Mouse (Mus musculus) heart, adult 18-20 months (tissue): Measurements from ENCODE around the gene Il17rc. TPM values are rescaled to one million over a fixed set of nuclear protein-coding genes. Genes with fewer than 3 reads are reported as not detected.
A peak's percentile ranks its signal among the peaks of the same experiment; 100 is the strongest.

Source experiments
- DNase-seq, 2 experiments: peaks; one replicate each; pipeline ENCODE4 v3.0.0; 2021 to 2022; ENCODE audit warnings: mixed read lengths in 1 of 2
- microRNA-seq, 2 experiments: library from miRNA; unstranded; fragments of <30 nt; microRNA quantifications; one replicate each; pipeline ENCODE4 v1.2.0; 2022
- total RNA-seq, 2 experiments: library from RNA; stranded (reverse); gene quantifications; 2 replicates each; pipeline ENCODE4 v1.2.3; 2021

Gene Il17rc
- total RNA-seq, 2 experiments from 2014 or later = 6.3 to 7.2 TPM

DNA sequence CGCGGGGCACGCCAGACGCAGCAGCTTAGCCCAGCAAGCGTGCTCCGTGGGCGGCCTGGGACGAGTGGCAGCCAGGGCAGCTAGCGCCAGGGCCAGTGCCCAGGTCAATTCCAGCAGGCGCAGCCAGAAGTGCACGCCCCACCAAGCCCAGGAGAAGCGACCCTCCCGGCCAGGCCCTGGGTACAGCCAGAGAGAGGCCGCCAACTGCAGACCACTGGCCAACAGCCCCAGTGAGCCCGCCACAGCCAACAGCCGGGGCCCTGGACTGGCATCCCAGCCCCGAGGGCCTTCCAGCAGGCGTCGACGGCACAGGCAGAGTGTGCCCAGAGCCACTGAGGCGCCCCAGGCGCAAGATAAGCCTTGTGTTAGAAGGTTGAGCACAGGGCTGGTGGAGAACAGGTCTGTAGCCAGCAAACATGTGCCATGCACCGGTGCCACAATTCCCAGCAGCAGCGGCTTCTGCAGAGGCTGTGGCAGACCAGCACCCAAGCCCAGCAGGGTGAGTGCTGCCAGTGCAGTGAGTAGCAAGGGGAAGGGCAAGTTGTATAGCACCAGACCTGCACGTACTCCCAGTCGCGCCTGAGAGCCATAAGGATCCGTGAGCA lies 23.9 kb downstream of the Il17rc start:
- peak in 1 of 2 experiments; percentile 11 for DNase-seq

DNA sequence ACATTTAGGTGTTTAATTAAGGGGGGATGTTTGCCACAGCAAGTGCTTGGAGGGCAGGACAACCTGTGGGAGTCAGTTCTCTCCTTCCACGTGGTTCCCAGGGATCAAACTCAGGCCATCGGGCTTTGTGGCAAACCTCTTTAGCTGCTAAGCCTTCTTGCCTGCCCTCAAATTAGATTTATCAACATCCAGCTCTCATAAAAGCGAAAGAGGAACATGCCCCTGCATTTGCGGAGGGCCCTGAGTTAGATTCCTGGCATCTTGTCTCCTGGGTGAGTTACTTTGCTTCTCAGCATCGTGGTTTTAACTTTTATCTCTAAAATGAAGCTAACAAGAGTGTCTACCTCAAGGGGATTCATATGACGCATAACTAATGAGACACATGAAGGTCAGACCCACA lies 28.1 kb downstream of the Il17rc start:
- no peak for DNase-seq

DNA sequence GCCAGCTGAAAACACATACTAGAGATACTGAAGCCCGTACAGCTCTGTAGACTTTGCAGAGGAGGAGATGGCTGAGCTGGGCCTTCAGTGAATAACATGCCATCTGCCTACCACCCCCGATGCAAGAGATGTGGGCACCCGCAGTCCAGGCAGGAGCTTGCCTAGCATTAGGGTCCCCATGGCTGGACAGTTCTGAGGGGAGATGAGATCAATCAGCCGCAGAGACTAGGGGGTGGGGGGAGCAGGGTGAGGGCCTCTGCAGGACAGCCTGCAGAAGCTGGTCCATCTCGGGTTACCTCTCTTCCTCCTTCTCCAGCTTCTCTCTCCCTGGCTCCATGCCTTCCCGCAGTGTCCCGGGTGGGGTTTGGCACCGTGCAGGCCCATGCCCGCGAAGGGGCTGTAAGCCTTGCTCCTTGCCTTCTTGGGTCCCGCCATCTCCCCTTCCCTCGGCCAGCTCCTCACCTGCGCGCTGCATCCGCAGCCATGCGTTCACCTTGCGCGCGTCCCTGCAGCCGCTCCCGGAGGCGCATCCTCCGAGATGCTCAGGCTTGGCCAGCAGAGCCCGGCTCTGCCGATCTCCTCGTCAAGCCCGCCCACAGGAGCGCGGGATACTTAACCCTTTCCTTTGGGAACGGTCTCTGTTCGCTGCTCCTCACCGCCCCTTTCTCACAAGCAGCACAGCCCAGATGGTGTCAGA lies 30.3 kb downstream of the Il17rc start, which contains the start of gene Prrt3:
Prrt3 (minus strand) TSS at position 544 of the 697 bp plus-strand sequence.
- DNase-seq = no peak

DNA sequence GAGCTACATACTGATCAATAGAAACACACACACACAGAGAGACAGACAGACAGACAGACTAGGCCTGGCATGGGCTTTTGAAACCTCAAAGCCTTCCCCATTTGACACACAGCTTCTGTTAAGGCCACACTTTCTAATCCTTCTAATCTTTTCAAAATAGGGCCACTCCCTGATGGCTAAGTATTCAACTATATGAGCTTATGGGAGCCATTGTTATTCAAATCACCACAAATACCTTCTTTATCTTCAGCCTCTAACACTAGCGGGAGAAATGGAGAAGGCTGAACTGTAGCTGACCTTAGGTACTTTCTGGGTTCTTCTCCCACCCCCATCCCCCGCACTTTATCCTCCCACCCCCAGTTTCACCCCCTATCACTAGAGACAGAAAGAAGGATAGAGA lies 31.6 kb downstream of the Il17rc start:
- no peak for DNase-seq

DNA sequence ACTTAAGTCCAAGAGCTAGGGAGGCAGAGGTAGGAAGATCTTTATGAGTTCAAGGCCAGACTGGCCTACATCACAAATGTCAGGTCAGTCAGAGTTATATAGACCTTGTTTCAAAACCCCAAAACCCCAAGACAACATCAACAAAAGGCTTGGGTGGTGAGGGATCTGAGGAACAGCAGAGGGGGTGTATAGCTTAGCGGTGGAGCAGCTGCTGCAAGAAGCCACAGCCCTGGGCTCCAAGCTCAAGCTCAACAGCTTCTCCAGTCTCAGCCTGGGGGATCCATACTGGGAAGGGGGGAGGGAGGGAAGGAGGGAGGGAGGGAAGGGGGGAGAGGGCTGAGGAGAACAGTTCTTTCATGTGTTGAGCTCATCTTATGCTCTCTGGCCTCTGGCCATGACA lies 34.5 kb downstream of the Il17rc start:
- no peak for DNase-seq

DNA sequence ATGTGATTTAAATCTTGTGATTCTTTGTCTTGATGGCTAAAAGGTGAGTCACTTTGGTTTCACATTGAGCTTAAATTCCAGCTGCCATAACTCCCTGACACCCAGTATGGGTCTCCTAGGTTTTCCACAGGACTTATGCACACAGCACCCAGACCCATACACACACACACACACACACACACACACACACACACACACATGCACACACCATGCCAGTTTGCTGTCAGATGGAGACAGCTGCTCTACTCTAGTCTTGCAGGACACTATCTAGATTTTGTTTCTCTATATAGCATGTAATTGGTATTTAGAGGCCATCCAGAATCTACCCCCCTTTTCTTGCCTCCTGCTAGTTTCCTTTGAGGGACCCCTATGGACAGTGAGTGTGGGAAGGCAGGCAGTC lies 35.9 kb downstream of the Il17rc start:
- DNase-seq = no peak

DNA sequence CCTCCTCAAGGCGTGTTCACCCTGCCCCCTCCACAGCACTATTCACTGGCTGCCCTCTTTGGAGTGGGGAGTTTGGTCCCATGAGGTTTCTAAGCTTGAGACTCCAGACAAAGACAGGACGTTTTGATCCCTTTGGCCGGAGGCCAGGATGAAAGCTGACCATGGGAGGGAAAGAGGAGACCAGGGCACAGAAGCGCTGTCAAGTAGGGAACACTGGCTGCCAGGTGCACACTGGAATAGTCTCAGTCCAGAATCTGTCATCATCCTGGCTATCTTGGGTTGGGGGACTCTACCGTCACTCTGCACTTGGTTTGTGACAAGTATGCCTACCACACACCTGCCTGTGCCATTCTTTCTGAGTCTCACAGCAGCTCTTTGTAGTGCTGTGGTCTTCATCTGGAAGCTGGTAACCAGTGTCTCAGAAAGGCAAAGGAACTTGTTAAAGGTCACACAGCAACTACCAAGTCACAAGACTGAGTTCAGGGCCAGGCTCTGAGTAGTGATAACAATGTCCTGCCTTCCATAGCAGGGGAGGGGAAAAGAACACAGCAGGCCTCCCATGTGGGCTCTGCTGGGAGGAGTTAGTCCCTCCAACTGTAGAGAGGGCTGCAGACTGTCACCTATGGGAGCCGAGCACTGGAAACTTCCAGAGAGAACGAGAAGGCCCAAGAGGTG lies 37.2 kb downstream of the Il17rc start:
- DNase-seq = peak in 1 of 2 experiments; percentile 28

DNA sequence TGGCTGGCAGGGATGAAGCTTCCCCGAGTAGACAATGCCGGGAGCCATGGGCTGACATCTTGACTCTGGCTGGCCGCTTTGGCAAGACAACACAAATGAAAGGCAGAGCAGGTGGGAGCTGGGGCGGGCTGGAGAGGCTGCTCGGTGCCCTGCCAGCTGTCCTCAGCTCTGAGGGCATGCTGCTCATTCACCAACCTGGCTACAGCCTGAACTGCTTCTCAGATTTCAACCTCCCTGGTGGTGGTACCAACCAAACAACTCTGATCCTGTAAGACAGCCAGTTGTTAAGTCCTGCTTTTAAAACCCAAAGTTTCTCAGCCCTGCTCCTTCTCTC lies 37.7 kb downstream of the Il17rc start:
- DNase-seq = peak in 1 of 2 experiments; percentile 28

DNA sequence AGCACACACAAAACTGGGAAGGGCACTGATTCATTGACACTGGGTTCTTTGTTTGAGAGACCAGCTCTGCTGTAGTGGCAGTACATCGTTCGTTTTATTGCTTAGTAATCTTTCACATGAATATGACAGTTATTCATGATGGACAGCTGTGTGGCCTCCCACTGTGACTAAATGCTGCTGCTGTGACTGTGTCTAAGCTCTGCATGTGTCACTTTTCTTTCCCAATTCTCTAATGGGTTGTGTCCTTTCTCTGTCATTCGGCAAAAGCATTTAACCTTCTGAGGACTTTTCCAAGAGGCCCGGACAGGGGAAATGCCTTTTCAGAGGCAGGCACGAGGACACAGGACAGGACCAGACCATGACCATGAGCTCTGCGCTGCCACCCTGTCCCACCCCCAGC lies 42.7 kb downstream of the Il17rc start:
- no peak for DNase-seq

DNA sequence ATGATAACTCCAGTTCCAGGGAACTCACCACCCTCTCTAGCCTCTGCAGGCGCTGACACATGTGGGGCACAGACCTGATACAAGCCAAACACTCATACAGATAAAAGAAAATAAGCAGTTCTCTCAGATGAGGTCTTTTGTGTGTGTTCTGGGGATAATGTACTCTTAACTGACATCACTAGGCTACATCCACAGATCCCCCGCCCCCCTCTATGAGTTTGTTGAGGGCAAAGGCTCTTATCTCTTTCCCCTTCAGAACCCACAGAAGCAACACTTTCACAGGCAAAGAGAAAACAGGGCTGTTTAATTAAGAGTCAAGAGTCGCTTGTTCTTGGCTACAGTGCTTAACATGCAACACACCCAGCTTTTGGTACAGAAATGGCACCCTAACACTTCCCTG lies 43.4 kb downstream of the Il17rc start:
- no peak for DNase-seq

DNA sequence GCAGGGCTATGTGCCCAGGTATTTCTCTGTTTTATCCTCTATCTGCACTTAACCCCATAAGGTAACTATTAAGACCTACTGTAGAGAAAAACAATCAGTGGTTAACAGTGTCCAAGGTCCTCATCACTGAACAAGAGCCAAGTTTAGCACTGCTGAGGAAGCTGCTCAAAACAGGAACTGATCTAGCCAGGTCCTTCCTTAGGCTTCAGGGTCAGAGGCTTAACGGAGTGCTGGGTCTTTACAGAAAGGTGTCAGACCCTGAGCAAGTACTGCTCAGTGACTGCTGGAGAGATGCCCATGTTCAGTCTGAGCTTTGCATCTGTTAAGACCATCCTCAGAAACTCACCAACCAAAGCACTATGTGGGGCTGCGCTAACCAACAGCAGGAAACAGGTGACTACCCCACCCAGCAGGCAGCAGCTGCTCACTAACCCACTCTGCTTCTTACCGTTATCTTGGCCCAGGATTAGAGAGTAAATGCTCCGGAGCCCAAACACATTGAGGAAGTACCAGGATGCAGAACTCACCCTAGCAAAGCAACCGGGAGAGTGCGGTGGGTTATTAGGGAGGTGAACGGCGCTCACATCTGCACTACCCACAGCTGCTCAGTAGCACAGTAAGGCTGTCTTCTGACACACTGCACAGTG lies 46.3 kb downstream of the Il17rc start:
- DNase-seq = no peak

DNA sequence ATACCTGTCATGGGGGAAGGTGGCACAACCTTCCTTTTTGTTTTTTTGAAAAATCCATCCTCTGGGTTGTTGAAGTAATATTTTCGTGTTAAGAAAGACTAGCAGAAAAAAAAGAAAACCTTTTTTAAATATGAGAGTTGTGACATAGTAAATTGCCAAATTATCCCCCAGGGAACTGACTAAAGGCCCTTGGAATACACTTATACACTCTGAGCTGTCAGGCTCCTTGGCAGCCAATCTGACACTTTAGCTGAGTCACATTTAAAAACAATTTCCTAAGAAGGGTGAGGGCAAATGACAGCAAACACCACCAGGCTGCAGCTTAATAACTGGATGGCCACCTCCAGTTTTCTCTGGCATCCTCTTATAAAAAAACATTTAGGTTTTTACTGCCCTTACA lies 51.1 kb downstream of the Il17rc start:
- DNase-seq = peak in 1 of 2 experiments; percentile 21

DNA sequence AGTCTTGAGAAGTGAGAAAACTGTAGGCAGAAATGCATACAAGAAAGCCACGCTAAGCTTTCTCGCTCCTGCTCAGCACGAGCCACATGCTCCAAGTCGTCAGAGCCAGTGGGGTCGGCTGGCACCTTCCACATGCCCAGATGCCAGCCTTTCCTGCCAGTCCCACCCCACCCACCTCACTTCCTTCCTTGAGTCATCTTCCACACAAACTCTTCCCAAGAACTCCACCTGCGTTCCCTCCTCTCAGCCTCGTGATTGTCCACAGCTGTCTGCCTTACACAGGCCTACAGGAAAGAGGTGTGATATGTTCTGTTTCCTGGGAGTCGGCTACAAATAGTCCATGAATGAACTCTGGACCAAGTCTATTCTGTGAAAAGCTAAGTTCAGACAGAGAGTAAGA lies 52.2 kb downstream of the Il17rc start:
- DNase-seq = no peak

DNA sequence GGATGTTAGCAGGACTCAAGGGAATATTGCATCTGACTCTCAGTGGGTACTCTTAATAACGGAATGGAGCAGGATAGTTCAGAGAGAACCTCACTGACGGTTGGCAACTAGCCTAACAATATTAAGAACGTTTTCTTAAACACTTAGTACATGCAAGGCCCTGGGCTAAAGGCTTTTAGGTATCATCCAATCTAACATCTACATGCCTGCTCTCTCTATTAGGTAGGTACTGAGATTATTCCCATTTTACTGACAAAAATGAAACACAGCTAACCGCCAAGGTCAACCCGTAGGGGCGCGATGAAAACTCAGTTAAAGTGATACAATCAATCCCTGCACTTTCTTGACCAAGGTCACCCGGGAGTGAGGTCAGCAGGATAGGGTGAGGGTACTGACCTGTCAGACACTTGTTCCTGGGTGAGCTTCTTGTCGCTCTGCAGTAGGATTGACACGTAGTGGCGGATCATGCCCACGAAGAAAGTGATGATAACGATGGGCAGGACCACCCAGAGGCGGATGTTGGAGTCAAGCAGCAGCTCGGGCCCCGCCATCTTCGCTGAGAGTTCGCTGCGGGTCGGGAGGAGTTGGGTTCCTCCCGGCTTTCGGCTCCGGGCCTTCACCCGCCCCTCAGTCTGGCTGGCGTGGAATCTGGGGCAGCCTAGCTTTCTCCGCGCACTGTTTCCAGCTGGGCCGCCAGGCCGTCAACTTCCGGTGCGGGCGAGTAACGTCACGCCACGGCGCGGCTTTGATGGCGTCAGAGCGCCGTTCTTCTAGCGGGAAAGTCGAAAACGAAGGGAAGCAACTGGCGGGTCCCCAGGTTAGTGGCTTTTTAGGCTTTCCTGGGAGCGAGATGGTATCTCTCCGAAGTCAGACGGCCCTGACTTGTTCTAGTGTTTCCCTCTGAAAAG lies 60.0 kb downstream of the Il17rc start, which contains the start of the genes Emc3 and Fancd2:
Emc3 (minus strand) TSS at position 721 of the 908 bp plus-strand sequence.
Fancd2 (plus strand) TSS at position 751 of the 908 bp plus-strand sequence.
- peak; percentile 90 to 97 for DNase-seq

DNA sequence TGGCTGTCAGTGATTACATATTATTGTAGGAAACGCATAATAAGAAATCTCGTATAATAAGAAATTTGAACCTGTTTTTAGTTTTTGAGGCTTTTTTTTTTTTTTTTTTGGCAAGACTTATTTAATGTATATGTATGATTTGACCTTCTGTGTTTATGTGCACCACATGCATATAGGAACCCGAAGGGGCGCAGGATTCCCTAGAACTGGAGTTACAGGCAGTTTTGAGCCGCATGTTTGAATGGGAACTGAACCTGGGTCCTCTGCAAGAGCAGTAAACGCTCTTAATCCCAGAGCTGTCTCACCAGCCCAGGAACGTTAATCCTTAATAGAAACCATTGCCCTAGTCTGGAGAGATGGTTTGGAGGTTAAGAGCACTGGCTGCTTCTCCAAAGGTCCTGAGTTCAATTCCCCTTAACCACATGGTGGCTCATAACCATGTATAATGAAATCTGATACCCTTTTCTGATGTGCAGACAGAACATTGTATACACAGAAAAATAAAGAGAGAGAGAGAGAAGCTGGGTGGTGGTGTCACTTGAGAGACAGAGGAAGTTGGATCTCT lies 60.7 kb downstream of the Il17rc start:
- no peak for DNase-seq

Small RNAs within 50 kb of the gene (microRNA-seq; reads per million reads assigned to microRNA genes)
- gene Gm23365 (0 reads per million in 2 experiments), gene Gm24387 (0 reads per million in 2 experiments)

Other genes starting within 250 kb of the Il17rc start
- 10 to 100 TPM; 12.7 to 17.6 TPM for gene Mtmr14, start 233.6 kb upstream of the Il17rc start, total RNA-seq
- gene Cpne9, start 189.1 kb upstream of the Il17rc start, total RNA-seq = not detected
- gene Brpf1, start 164.3 kb upstream of the Il17rc start, total RNA-seq = 10 to 100 TPM; 12.3 to 12.4 TPM
- 1 to 10 TPM; 4.5 to 6.9 TPM for gene Ogg1, start 144.5 kb upstream of the Il17rc start, total RNA-seq
- gene Camk1, start 127.4 kb upstream of the Il17rc start, total RNA-seq = 10 to 100 TPM; 64.2 to 68.3 TPM
- 10 to 100 TPM; 24.9 to 28.1 TPM for gene Tada3, start 93.5 kb upstream of the Il17rc start, total RNA-seq
- gene Arpc4, start 93.3 kb upstream of the Il17rc start, total RNA-seq = 10 to 100 TPM; 63.3 to 66.7 TPM
- 1 to 10 TPM in 1 of 2 experiments, under 1 TPM in 1; 0.77 to 1.3 TPM for gene Ttll3, start 82.2 kb upstream of the Il17rc start, total RNA-seq
- 10 to 100 TPM; 11.3 to 13.0 TPM for gene Rpusd3, start 52.1 kb upstream of the Il17rc start, total RNA-seq
- 10 to 100 TPM in 1 of 2 experiments, 1 to 10 TPM in 1; 6.7 to 53.2 TPM for gene Cidec, start 35.7 kb upstream of the Il17rc start, total RNA-seq
- gene Jagn1, start 28.9 kb upstream of the Il17rc start, total RNA-seq = 10 to 100 TPM; 20.8 to 22.8 TPM
- gene Il17re, start 12.9 kb upstream of the Il17rc start, total RNA-seq = 1 to 10 TPM in 1 of 2 experiments, under 1 TPM in 1; 0.69 to 1.2 TPM
- gene Creld1, start 11.9 kb downstream of the Il17rc start, total RNA-seq = 10 to 100 TPM; 47.6 to 55.7 TPM
- gene Prrt3, start 30.5 kb downstream of the Il17rc start, total RNA-seq = not detected
- gene Emc3, start 60.2 kb downstream of the Il17rc start, total RNA-seq = 10 to 100 TPM; 57.9 to 61.2 TPM
- under 1 TPM; 0.10 to 0.33 TPM for gene Fancd2, start 60.3 kb downstream of the Il17rc start, total RNA-seq
- gene Fancd2os, start 129.3 kb downstream of the Il17rc start, total RNA-seq = not detected
- gene Brk1, start 133.3 kb downstream of the Il17rc start, total RNA-seq = 10 to 100 TPM; 77.1 to 77.6 TPM
- gene Vhl, start 152.5 kb downstream of the Il17rc start, total RNA-seq = 10 to 100 TPM in 1 of 2 experiments, 1 to 10 TPM in 1; 9.3 to 11.1 TPM
- 10 to 100 TPM; 14.2 to 17.8 TPM for gene Irak2, start 167.0 kb downstream of the Il17rc start, total RNA-seq
- 10 to 100 TPM; 64.5 to 67.4 TPM for gene Tatdn2, start 225.6 kb downstream of the Il17rc start, total RNA-seq
- not detected for gene Ghrl, start 248.5 kb downstream of the Il17rc start, total RNA-seq